Mouse (Mus musculus) cerebellum, postnatal 10 days (tissue): ENCODE measurements around the gene Mrgprf.

ENCODE experiments used
- DNase-seq, 2 experiments: peaks; one replicate each; pipeline ENCODE4 v3.0.0; 2021; ENCODE audit warnings: mixed read lengths in 2 of 2

Gene Mrgprf

GRCm38 (mm10) chr7:145300321-145301007 is at the start of gene Mrgprf:
Gene Mrgprf, plus strand, starts transcription at chr7:145300828.
- peak; percentile 78 to 80 for DNase-seq

- DNase-seq, result peak; percentile 97 to 99
These were observed 47.7 kb upstream of the Mrgprf start for GRCm38 (mm10) chr7:145252715-145253476.

- DNase-seq, result no peak
These were observed 46.5 kb upstream of the Mrgprf start for GRCm38 (mm10) chr7:145253986-145254630.

GRCm38 (mm10) chr7:145256092-145256491 is 44.5 kb upstream of the Mrgprf start:
- no peak for DNase-seq

- no peak for DNase-seq
These were observed 36.4 kb upstream of the Mrgprf start for GRCm38 (mm10) chr7:145264202-145264601.

- DNase-seq, result no peak
These were observed 34.6 kb upstream of the Mrgprf start for GRCm38 (mm10) chr7:145266011-145266410.

- DNase-seq, result no peak
These were observed 31.7 kb upstream of the Mrgprf start for GRCm38 (mm10) chr7:145268890-145269289.

GRCm38 (mm10) chr7:145270955-145271354 is 29.7 kb upstream of the Mrgprf start:
- DNase-seq, result no peak

GRCm38 (mm10) chr7:145275488-145275887 is 25.1 kb upstream of the Mrgprf start:
- no peak for DNase-seq

- DNase-seq, result no peak
These were observed 19.2 kb upstream of the Mrgprf start for GRCm38 (mm10) chr7:145281396-145281795.

GRCm38 (mm10) chr7:145283041-145283440 is 17.6 kb upstream of the Mrgprf start:
- DNase-seq, result no peak

GRCm38 (mm10) chr7:145283487-145284187 is 17.0 kb upstream of the Mrgprf start, which contains the start of gene Tpcn2:
Gene Tpcn2, minus strand, starts transcription at chr7:145284011.
- DNase-seq, result peak; percentile 97 to 98

- DNase-seq, result no peak
These were observed 16.3 kb upstream of the Mrgprf start for GRCm38 (mm10) chr7:145284293-145284692.

- DNase-seq, result no peak
These were observed 15.2 kb upstream of the Mrgprf start for GRCm38 (mm10) chr7:145285476-145285875.

- DNase-seq, result peak; percentile 83 to 86
These were observed 13.2 kb upstream of the Mrgprf start for GRCm38 (mm10) chr7:145287410-145287809.

GRCm38 (mm10) chr7:145289302-145289701 is 11.3 kb upstream of the Mrgprf start:
- peak; percentile 77 to 78 for DNase-seq

- no peak for DNase-seq
These were observed 8.8 kb upstream of the Mrgprf start for GRCm38 (mm10) chr7:145291847-145292246.

- DNase-seq, result no peak
These were observed 7.9 kb upstream of the Mrgprf start for GRCm38 (mm10) chr7:145292726-145293125.

- peak; percentile 46 to 61 for DNase-seq
These were observed 6.8 kb upstream of the Mrgprf start for GRCm38 (mm10) chr7:145293859-145294258.

- DNase-seq, result peak; percentile 51 to 65
These were observed 1.8 kb upstream of the Mrgprf start for GRCm38 (mm10) chr7:145298666-145299490.

- peak; percentile 93 for DNase-seq
These were observed 887 bp upstream of the Mrgprf start for GRCm38 (mm10) chr7:145299562-145300320.
